Mouse (Mus musculus) limb, embryonic 10.5 days (tissue): ENCODE results near the gene P4ha1. TPM values are rescaled to one million over a fixed set of nuclear protein-coding genes. Genes with fewer than 3 reads are reported as not detected.
A peak's percentile ranks its signal among the peaks of the same experiment; 100 is the strongest.
"Not testable (repeated sequence)": the region's sequence is repeated elsewhere in the genome, so short reads cannot be mapped to it uniquely, and the experiment has no call there.

Source experiments
- DNase-seq: peaks from one replicate; pipeline ENCODE4 v3.0.0-alpha.2; 2017; ENCODE audit warnings: low spot score
- H3K27ac ChIP-seq: fragments of 300-500 bp; sonication (generic); 2 replicates; pipeline ENCODE4 v1.5.1; 2016; ENCODE audit warnings: mild to moderate bottlenecking
- H3K27me3 ChIP-seq: fragments of 300-500 bp; sonication (generic); 2 replicates; pipeline ENCODE4 v1.6.1; 2016; ENCODE audit warnings: low read depth, mild to moderate bottlenecking; ENCODE audit not compliant: poor library complexity, severe bottlenecking
- H3K36me3 ChIP-seq: fragments of 300-500 bp; sonication (generic); 2 replicates; pipeline ENCODE4 v1.6.1; 2016; ENCODE audit warnings: mild to moderate bottlenecking, moderate library complexity
- H3K4me1 ChIP-seq: fragments of 300-500 bp; sonication (generic); 2 replicates; pipeline ENCODE4 v1.6.1; 2016
- H3K4me3 ChIP-seq: fragments of 300-500 bp; sonication (generic); 2 replicates; pipeline ENCODE4 v1.5.1; 2016; ENCODE audit warnings: mild to moderate bottlenecking, moderate library complexity
- H3K9me3 ChIP-seq: fragments of 300-500 bp; sonication (generic); replicated peaks from 2 replicates; pipeline ENCODE4 v1.6.1; 2016; ENCODE audit warnings: mild to moderate bottlenecking
- whole genome bisulfite sequencing: fragments of 180-500 bp; shearing (Covaris S2); methylation state at CpG from one replicate; pipeline ENCODE4 v1.1.7; 2016; 5-methylcytosine and 5-hydroxymethylcytosine counted together
- polyA plus RNA-seq: library from polyadenylated mRNA; unstranded; fragments of >200 nt; fragmentation: Nextera tagmentation; extraction: Ambion mirVana; gene quantifications from 2 replicates; pipeline ENCODE4 v1.2.1, GENCODE M21; 2016

P4ha1 gene
- polyA plus RNA-seq, 1 experiment from 2014 or later = 53.3 TPM

DNA sequence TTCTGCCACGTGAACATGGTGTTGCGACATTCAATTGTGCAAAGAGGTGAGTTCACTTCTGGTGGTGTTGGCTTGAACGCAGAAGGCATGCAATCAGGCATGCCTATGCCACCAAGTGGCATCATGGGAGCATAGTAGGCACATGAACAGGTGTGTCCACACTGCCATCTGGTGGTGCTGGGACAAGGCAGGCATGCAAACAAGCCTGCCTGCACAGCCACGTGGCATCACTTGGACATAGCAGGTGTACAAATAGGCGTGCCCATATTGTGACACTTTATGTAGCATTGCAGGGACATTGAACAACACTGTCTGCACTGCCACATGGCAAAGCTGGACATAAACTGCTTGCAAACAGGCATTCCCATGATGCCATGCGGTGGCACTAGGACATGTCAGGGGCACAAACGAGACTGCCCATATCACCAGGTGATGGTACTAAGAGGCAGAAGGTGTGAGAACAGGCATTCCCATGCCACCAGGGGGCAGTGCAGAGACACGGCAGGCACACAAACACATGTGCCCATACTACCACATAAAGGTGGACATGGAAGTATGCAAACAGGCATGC is 27.8 kb upstream of the P4ha1 start:
- H3K27me3 ChIP-seq = no peaks in the 10 kb centered on the region
- DNase-seq = peak; percentile 78
- H3K9me3 ChIP-seq = no peaks in the 10 kb centered on the region
- no peak overlapping the region for H3K27ac ChIP-seq
- WGBS = 76% methylated on average over 8 of the region's 8 CpGs
- no peak overlapping the region for H3K4me3 ChIP-seq
- H3K4me1 ChIP-seq = no peaks in the 10 kb centered on the region
- H3K36me3 ChIP-seq = no peaks in the 10 kb centered on the region

DNA sequence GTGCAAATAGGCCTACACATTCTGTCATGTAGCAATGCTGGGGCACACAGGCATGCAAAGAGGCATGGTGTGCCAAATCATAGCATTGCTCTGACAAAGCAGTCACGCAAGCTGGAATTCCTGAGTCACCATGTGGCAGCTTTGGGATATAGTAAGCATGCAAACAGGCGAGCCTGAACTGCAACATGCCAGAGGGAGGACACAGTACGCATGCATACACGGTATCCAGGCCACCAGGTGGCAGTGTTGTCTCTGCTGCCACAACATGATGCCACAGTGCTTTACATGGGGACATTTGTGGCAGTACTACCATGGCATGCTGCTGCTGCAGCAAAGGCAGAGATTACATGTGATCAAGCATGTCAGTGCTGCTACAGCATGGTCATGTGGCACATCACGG is 26.8 kb upstream of the P4ha1 start:
- no peaks in the 10 kb centered on the region for H3K36me3 ChIP-seq
- no peak overlapping the region for H3K27ac ChIP-seq
- H3K4me3 ChIP-seq = no peak overlapping the region
- no peaks in the 10 kb centered on the region for H3K27me3 ChIP-seq
- DNase-seq = peak; percentile 87
- H3K9me3 ChIP-seq = no peaks in the 10 kb centered on the region
- H3K4me1 ChIP-seq = no peaks in the 10 kb centered on the region
- 43% methylated on average over 5 of the region's 5 CpGs for WGBS

DNA sequence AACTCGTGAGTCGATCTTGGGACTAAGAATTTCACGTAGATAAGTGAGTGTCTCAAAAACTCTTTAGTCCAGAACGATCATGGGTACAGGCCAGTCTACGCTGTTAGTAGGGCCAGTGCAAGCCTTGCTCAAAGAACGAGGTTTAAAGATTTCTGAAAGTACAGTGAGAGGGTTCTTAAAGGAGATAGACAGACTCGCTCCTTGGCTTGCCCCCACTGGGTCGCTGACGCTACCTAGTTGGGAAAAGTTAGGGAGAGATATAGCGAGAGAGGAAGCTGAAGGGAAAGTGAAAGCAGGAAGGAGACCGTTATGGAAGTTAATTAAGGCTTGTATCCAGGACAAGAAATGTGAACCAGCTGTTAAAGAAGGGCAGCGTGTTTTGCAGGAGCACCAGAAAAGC is 20.4 kb upstream of the P4ha1 start:
- DNase-seq, H3K4me1 ChIP-seq, H3K27me3 ChIP-seq, H3K4me3 ChIP-seq, H3K27ac ChIP-seq, H3K36me3 ChIP-seq, H3K9me3 ChIP-seq: not testable (repeated sequence)
- whole genome bisulfite sequencing = 87% methylated on average over 12 of the region's 12 CpGs

DNA sequence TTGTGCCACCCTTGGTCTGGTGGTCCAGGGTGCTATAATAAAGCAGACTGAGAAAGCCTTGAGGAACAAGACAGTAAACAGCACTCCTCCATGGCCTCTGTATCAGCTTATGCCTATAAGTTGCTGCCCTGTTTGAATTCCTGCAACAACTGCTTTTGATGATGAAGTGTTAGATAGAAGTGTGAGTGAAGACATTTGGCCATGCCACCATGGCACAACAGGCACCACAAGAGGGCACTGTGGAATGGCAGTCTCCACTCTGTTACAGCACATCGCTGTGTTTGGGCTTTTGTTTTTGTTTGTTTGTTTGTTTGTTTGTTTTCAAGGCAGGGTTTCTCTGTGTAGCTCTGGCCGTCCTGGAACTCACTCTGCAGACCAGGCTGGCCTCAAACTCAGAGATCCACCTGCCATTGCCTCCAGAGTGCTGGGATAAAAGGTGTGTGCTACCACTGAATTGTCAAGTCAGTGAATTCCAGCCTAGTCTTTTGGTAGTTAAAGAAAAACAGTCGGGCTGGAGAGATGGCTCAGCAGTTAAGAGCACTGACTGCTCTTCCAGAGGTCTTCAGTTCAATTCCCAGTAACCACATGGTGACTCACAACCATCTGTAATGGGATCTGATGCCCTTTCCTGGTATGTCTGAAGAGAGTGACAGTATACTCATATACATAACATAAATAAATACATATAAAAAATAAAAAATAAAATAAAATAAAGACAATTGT is 13.9 kb upstream of the P4ha1 start:
- no peak for DNase-seq
- WGBS = 51% methylated on average over 3 of the region's 3 CpGs
- no peak overlapping the region for H3K4me3 ChIP-seq

DNA sequence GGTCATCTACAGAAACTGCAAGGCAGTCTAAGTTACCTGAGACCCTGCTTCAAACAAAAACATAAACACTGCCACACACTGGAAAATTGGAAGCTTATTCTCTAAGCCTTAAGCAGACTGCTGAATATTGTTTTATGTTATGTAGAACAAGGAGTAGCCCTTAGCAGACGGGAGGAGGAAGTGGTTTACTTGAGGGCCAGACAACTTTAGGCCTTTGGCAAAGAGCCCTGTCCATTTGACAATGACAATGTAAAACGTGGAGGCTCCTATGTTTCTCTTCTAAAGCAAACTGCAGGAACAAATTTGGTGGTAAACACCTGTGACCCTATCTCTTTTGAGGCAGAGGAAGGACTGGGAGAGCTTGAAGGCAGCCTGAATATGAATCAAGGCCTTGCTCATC is 13.0 kb upstream of the P4ha1 start:
- Histone ChIP-seq H3K27ac (no peak overlapping the region), H3K9me3 (no peaks in the 10 kb centered on the region), H3K27me3 (no peaks in the 10 kb centered on the region), H3K36me3 (no peaks in the 10 kb centered on the region), H3K4me3 (no peak overlapping the region), H3K4me1 (no peaks in the 10 kb centered on the region)
- no peak for DNase-seq
- WGBS = 69% methylated on average over 2 of the region's 2 CpGs

More for the DNA sequence above, 13.9 kb upstream of the P4ha1 start:
- Histone ChIP-seq H3K4me1 (no peaks in the 10 kb centered on the region), H3K36me3 (no peaks in the 10 kb centered on the region), H3K27ac (no peak overlapping the region), H3K9me3 (no peaks in the 10 kb centered on the region), H3K27me3 (no peaks in the 10 kb centered on the region)

DNA sequence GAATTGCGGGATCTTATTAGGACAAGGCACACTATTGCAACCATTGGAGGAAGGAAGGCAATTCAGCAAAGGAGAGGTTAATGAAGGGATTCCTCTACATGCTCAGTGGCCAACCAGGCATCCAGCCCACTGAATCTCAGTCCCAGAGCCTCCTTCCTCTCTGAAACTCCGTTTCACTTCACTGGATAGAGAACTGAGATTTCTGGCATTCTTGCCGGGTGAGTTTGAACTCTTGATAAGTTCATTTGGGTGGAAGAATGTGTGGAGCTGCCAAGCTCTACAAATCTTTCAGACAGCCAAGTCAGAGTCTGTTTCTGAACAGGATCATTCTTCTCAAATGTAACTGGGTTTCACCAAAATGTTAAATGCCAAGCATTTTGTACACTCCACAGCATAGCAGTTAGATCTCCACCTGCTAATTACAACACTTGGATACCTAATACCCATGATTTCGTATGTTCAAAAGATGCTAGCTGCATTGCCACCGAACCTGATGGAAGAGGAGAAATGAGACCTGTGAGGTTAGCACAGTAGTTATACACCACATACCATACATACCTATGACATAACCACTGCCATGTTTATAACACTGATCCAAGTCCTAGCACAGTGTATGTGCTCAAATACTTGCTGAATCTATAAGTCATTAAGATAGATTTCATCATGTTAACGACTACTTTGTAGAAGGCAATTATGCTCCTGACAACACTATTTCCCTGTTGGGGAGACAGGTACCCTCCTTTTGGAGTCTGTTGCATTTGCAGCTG is 12.2 kb upstream of the P4ha1 start:
- H3K36me3 ChIP-seq = no peaks in the 10 kb centered on the region
- no peaks in the 10 kb centered on the region for H3K4me1 ChIP-seq
- DNase-seq = no peak
- no peaks in the 10 kb centered on the region for H3K9me3 ChIP-seq
- H3K27me3 ChIP-seq = no peaks in the 10 kb centered on the region
- no peak overlapping the region for H3K4me3 ChIP-seq
- 77% methylated on average over 6 of the region's 6 CpGs for WGBS
- H3K27ac ChIP-seq = no peak overlapping the region

DNA sequence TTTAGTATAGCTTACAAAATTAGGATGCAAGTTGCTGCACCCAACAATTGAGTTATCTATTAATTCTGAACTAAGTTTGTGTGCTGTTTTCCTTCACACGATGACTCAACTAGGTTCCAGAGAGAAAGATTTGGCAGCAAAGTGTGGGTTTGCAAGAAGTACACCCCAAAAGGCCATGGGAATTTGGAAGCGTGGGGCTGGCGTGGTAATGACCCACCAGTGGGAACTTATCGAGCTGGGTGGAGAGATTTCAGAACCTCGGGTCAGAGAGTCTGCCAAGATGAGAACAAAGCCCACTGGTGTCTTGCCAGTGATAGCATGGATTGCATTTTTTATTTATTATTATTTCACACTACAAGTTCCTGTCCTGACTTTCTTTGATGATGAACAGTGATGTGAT is 11.2 kb upstream of the P4ha1 start:
- Histone ChIP-seq H3K4me3 (no peak overlapping the region), H3K27ac (no peak overlapping the region), H3K9me3 (no peaks in the 10 kb centered on the region), H3K36me3 (no peaks in the 10 kb centered on the region), H3K27me3 (no peaks in the 10 kb centered on the region), H3K4me1 (no peaks in the 10 kb centered on the region)
- WGBS = 90% methylated on average over 5 of the region's 5 CpGs
- no peak for DNase-seq

DNA sequence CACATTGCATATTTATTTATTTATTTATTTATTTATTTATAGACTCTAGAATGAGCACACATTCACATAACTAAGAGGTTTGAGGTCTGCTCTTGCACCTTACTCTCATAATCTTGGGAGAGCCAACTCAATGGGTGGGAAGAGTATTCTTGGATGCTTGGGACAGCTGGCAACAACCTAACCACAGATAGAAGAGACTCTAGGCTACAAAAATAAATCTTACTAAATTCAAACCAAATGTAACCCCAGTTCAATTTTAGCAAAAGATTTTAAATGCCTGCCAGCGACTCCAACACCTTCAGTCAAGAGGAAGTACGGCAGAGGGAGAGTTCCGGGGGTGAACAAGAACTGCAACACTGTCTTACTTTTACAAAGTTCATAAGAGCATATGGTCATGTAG is 2.0 kb upstream of the P4ha1 start:
- H3K27ac ChIP-seq = no peak overlapping the region
- no peaks in the 10 kb centered on the region for H3K36me3 ChIP-seq
- peaks cover 35% of the 10 kb centered on the region for H3K4me1 ChIP-seq
- no peak for DNase-seq
- no peaks in the 10 kb centered on the region for H3K27me3 ChIP-seq
- no peaks in the 10 kb centered on the region for H3K9me3 ChIP-seq
- 87% methylated on average over 3 of the region's 3 CpGs for WGBS
- no peak overlapping the region for H3K4me3 ChIP-seq

DNA sequence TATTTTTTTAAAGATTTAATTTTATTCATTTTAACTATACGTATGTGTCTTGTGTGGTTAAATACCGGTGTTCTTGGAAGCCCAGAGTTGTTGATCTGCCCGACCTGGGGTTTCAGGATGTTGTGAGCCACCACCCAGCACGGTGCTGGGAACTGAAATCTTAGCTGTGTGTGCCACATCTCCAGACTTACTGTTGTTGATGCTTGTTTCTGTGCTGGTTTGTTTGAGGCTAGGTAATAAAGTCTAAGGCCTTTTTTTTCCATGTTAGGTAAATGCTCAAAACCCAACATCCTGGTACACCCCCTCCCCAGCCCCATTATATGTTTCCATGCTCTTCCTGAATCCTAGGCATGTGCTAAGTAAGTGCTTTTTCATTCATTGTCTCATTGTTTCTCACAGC is 825 bp upstream of the P4ha1 start:
- no peak overlapping the region for H3K4me3 ChIP-seq
- no peaks in the 10 kb centered on the region for H3K27me3 ChIP-seq
- no peaks in the 10 kb centered on the region for H3K9me3 ChIP-seq
- H3K4me1 ChIP-seq = peaks cover 42% of the 10 kb centered on the region
- WGBS = 67% methylated on average over 4 of the region's 4 CpGs
- peak overlapping the region; percentile 97 for H3K27ac ChIP-seq
- no peak for DNase-seq
- no peaks in the 10 kb centered on the region for H3K36me3 ChIP-seq

DNA sequence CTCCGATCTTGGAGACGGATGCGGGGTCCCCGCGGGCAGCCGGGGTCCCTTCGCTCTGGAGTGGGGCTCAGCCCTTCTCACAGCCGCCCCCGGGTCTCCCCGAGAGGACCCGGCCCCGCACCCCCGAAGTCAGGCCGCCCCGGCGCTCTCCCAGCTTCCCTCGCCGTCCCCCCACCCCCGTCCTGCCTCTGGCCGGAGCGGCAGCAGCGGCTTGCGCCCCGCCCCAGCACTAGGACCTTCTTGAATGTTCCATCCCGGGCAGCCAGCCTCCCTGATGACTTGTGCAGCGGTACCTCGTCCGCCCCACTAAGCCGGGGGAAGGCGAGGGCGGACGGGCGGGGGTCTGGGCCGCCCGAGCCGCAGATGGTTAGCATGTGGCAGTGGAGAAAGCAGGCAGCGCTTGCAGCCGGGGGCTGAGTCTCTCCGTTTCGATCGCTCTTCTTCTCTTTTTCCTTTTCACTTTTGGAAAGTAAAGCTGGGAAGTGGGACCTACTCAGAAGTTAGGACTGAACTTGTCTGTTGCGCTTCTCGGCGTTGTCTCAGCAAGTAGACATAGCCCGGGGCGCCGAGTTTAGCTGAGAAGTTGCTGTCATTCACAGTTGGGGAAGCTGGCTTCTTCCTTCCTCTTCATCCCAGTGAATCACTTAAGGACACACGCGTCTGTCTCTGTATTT is 529 bp downstream of the P4ha1 start:
- H3K36me3 ChIP-seq = peaks cover 10% of the 10 kb centered on the region
- no peak for DNase-seq
- peak overlapping the region; percentile 97 for H3K27ac ChIP-seq
- H3K27me3 ChIP-seq = no peaks in the 10 kb centered on the region
- under 1% methylated on average over 49 of the region's 49 CpGs for WGBS
- peaks cover 42% of the 10 kb centered on the region for H3K4me1 ChIP-seq
- no peaks in the 10 kb centered on the region; the same call in 1 of the 2 replicates for H3K9me3 ChIP-seq
- H3K4me3 ChIP-seq = peak overlapping the region; percentile 77

DNA sequence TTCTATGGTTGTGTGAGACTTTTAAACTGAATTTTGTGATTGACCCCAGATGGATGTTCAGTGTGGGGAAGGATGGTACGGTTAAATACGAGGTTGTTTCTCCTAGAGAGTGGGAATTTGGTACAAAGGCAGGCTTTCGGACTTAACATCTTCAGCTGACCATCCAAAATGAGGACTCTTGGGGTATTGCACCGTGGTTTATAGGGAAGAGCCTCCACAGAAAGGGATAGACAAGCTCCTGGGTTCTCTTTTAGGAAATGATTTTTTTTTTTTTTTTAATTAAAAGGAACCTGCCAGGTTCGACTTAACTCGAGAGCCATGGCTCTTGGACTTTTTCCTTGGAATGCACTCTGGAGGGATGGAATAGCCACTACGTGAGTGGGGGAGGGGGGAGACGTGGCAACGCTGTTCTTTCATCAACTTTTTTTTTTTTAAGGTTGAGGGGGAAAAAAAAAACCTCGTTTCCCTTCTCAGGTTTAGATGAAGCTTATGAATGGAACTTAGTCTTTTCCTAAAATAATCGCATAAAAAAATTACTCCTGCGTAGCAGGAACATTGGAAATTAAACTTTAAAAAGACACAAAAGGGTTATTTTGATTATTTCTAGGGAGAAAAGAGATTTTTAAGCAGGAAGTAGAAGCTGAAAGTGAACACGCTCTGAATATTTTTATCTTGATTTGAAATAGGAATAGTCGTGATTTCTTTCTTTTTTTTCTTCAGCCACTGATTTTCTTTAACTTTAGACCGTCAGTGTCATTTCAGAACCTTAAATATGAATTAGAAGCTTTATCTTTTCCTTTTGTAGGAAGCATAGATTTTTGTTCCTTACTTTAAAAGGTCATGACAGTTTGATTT is 1.4 kb downstream of the P4ha1 start:
- DNase-seq = peak; percentile 59
- 19% methylated on average over 15 of the region's 15 CpGs for WGBS
- H3K4me1 ChIP-seq = peaks cover 42% of the 10 kb centered on the region
- H3K36me3 ChIP-seq = peaks cover 13% of the 10 kb centered on the region
- H3K27ac ChIP-seq = peak overlapping the region; percentile 97
- H3K4me3 ChIP-seq = peak overlapping the region; percentile 77
- no peaks in the 10 kb centered on the region; the same call in 1 of the 2 replicates for H3K9me3 ChIP-seq
- no peaks in the 10 kb centered on the region for H3K27me3 ChIP-seq

DNA sequence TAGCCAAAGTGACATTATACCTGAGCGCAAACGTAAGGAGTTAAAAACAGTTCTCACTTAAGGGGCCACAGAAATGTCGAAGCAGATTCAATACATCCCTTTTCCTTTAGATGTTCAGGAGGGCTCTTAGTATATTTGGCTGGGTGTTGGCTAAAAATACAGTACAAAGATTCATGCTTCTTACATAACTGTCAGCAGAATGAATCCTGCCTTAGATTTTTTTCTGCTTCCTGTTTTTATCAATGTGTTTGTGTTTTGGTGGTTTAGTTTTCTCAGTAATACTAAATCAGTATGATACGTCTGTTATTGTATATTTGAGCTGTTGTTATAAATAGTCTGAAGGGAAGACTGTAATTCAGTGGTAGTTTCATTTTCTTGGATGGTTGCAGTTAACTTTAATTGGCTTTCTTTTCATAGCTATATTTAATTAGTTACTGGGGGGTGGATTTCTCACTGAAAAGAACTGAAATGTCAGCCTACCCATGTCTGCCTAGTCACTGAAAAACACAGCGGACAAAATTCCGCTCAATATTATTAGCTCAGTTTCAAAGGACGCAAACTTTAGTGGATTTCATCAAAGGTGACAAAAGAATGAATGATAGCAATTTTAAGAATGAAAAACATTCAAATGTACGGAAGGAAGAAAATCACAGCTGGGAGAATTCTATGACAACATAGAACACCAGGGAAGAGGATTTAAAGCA is 3.7 kb downstream of the P4ha1 start:
- Histone ChIP-seq H3K36me3 (peaks cover 13% of the 10 kb centered on the region), H3K9me3 (no peaks in the 10 kb centered on the region; the same call in 1 of the 2 replicates), H3K27ac (no peak overlapping the region), H3K27me3 (no peaks in the 10 kb centered on the region), H3K4me3 (no peak overlapping the region), H3K4me1 (peaks cover 41% of the 10 kb centered on the region)
- DNase-seq = no peak
- WGBS = 91% methylated on average over 8 of the region's 8 CpGs
